Mouse (Mus musculus): ENCODE results near the gene Olfr665. TPM values are rescaled to one million over a fixed set of nuclear protein-coding genes. Genes with fewer than 3 reads are reported as not detected.
"Not testable (repeated sequence)": the region's sequence is repeated elsewhere in the genome, so short reads cannot be mapped to it uniquely, and the experiment has no call there.

Olfr665 gene
- not detected in 2 replicates for total RNA-seq (2017)

DNA sequence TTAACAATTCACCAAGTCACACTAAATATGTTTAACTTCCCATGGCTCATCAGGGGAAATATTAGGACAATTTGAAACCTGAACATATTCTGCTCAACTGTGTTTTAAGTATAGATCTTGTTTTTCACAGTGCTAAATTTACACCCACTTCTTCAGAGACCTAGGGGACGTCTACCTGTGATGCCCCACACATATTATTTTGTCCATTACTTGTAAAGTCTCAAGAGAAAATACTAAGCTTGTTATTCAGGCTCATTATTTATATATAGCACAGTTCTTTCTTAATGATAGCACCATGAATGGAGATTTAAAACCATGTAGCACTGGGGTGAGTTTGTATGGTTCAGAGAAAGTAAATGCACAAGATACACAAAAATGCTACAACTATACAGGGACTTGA lies at the start of gene Olfr665:
Gene Olfr665 (plus strand): TSS at position 301 of the 400 bp plus-strand sequence.
- ATAC-seq (replicated peaks; ENCODE audit: low read depth, poor library complexity, severe bottlenecking) = no peak

DNA sequence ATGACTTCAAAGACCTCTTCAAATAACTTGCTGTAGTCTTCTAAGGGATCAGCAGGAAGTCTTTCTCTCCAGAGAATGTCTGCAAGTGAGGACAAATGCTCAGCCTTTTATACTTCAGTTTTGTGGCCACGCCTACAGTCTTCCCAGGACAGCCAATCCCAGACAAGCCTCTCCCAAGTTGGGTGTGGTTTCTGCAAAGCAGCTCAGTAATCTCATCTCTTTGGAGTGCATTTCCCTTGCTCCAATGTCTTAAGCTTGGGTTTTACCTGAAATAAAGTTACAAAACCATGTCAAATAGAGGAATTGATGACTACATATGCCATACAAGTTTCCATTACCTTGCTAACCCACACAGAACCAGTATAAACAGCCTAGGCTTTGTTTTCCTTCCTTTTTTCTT lies 35.3 kb upstream of the Olfr665 start, which contains the start of gene Usp17lb:
Gene Usp17lb (minus strand): TSS at position 101 of the 400 bp plus-strand sequence.
- ATAC-seq (replicated peaks; ENCODE audit: low read depth, poor library complexity, severe bottlenecking) = no peak

DNA sequence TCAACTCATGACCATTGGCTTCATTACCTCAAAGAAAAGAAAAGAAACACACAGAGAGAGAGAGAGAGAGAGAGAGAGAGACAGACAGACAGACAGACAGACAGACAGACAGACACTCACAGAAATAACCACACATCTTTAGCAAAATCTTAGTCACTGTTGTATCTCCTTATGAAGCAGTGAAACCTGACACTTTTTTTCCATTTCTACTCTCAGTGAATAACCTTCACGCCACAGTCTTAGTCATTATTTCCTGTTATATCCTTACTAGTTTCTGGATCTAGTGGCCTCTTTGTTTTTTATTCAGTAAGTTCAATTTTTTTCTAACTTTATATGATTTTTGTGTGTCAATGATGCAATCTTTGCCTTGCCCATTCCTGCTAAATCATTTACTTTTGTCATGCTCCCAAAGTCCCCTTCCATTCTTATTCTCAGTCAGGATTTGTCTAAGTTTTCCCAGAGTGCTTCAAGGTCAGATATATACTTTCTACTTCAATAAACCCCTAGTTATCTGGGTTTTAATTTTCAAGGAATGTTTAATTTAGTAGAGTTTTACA lies 34.0 kb upstream of the Olfr665 start:
- no peak for ATAC-seq (replicated peaks; ENCODE audit: low read depth, poor library complexity, severe bottlenecking)

DNA sequence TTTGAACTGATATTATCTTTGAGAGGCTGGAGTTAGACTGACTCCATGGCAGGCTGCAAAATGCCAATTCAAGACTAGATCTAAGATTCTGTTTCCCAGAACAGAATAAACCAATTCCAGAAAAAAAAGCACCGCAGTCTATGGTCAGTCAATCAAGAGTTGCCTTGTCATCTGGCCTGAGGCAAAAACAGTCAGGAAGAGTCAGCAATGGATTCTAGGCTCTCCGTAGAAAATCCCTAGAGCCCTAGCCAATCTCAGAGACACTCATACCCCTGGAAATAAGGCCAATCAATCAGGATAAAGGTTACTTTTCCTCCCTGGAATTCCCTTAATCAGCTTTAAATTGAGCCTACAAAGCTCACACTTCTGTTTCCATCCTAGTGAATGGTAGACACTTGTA lies 26.3 kb upstream of the Olfr665 start:
- not testable (repeated sequence) for ATAC-seq (replicated peaks; ENCODE audit: low read depth, poor library complexity, severe bottlenecking)

DNA sequence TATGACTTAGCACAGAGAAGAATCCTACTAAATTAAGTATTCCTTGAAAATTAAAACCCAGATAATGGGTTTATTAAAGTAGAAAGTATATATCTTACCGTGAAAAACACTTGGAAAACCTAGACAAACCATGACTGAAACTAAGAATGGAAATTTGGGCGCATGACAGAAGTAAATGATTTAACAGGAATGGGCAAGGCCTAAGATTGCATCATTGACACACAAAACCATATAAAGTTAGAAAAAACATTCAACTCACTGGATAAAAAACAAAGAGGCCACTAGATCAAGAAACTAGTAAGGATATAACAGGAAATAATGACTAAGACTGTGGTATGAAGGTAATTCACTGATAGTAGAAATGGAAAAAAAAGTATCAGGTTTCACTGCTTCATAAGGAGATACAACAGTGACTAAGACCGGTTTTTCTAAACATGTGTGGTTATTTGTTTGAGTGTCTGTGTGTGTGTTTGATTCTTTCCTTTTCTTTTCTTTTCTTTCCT lies 22.5 kb upstream of the Olfr665 start:
- no peak for ATAC-seq (replicated peaks; ENCODE audit: low read depth, poor library complexity, severe bottlenecking)

DNA sequence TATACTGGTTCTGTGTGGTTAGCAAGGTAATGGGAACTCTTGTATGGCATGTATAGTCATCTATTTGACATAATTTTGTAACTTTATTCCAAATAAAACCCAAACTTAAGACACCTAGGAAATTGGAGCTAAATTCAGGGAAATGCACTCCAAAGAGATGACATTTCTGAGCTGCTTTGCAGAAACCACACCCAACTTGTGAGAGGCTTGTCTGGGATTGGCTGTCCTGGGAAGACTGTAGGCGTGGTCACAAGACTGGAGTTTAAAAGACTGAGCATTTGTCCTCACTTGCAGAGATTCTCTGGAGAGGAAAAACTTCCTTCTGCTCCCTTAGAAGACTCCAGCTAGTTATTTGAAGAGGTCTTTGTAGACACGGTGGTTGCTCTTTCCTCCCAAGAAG lies 21.1 kb upstream of the Olfr665 start, which contains the start of gene Usp17la:
Gene Usp17la (plus strand): TSS at position 301 of the 400 bp plus-strand sequence.
- ATAC-seq (replicated peaks; ENCODE audit: low read depth, poor library complexity, severe bottlenecking) = not testable (repeated sequence)

DNA sequence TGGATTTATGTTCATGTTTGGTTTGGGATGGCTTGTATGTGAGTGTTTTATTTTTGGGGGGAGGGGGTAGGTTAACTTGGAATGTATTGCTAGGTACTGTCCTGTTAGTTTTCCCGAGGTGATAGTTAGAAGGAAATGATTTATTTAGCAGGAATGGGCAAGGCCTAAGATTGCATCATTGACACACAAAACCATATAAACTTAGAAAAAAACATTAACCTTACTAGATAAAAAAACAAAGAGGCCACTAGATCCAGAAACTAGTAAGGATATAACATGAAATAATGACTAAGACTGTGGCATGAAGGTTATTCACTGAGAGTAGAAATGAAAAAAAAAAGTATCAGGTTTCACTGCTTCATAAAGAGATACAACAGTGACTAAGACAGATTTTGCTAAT lies 20.1 kb upstream of the Olfr665 start:
- no peak for ATAC-seq (replicated peaks; ENCODE audit: low read depth, poor library complexity, severe bottlenecking)

DNA sequence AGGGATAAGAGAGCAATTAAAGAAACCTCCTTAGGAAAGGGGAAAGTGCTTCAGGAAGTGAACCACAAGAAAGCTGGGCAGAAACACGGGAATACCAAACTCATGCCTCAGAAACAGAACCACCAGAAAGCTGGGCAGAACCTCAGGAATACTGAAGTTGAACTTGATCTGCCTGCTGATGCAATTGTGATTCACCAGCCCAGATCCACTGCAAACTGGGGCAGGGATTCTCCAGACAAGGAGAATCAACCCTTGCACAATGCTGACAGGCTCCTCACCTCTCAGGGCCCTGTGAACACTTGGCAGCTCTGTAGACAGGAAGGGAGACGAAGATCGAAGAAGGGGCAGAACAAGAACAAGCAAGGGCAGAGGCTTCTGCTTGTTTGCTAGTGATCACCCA lies 16.4 kb upstream of the Olfr665 start:
- no peak for ATAC-seq (replicated peaks; ENCODE audit: low read depth, poor library complexity, severe bottlenecking)

DNA sequence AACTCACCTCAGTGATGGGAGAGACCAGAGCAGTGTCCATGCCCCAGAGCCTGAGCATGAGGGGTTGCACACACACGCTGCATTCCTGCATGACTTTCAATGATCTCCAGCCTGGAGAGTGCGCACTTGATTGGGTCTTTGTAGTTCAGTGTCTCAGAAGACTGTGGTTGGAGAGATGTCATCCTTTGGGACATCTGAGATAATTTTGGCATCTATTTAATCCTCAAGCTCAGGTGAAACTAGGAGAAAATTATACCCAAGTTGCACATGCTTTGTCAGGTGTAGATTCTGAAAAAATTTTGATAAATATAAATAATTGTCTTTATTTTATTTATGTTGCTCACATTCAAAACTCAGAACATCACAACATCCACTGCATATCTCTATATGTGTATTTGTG lies 18.0 kb downstream of the Olfr665 start, which contains the start of gene Olfr666:
Gene Olfr666 (minus strand): TSS at position 101 of the 400 bp plus-strand sequence.
- ATAC-seq (replicated peaks; ENCODE audit: low read depth, poor library complexity, severe bottlenecking) = no peak

DNA sequence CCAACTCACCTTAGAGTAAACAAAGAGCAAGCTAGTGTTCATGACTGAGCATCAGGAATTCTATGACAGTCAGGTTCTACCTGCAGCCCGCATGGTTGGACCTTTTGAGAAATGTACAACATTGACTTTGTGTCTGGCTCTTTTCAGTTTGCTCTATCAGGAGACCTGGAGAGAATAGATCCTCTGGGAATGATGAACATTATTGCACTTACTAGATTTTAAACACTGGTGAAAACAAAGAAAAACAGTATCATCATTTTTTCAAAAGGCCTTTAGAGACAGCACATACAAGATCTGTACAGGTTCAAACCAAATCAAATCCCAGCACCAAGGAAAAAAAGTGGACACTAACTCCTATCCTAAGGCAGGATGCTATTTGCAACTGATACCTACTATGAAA lies 43.6 kb downstream of the Olfr665 start, which contains the start of gene Olfr667:
Gene Olfr667 (minus strand): TSS at position 101 of the 400 bp plus-strand sequence.
- ATAC-seq (replicated peaks; ENCODE audit: low read depth, poor library complexity, severe bottlenecking) = no peak

DNA sequence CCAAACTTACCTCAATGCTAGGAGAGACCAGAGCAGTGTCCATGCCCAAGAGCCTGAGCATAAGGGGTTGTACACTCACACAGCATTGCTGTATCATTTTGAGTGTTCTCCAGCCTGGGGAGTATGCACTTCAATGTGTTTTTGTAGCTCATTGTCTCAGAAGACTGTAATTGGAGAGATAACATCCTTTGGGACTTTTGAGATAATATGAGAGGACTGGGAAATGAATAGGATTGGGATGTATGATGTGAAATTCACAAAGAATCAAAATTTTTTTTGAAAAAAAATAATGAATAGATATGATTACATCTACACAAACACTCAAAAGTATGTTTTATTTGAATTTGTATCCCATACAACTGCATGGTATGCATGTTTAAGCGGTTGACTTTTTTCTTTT lies 50.1 kb downstream of the Olfr665 start, which contains the start of gene Olfr668:
Gene Olfr668 (minus strand): TSS at position 101 of the 400 bp plus-strand sequence.
- no peak for ATAC-seq (replicated peaks; ENCODE audit: low read depth, poor library complexity, severe bottlenecking)

Other genes with a start within 250 kb of the Olfr665 start
- 0.18 and 0.39 TPM in 2 replicates for gene Olfr658, start 230.7 kb upstream of the Olfr665 start, total RNA-seq (2017)
- not detected in 2 replicates for gene Olfr659, start 211.3 kb upstream of the Olfr665 start, total RNA-seq (2017)
- gene Olfr661, start 191.5 kb upstream of the Olfr665 start, total RNA-seq (2017) = not detected in 2 replicates
- not detected in 2 replicates for gene Usp17le, start 100.6 kb upstream of the Olfr665 start, total RNA-seq (2017)
- not detected in 2 replicates for gene Usp17lb, start 35.4 kb upstream of the Olfr665 start, total RNA-seq (2017)
- not detected in 2 replicates for gene Usp17la, start 21.0 kb upstream of the Olfr665 start, total RNA-seq (2017)
- not detected in 2 replicates for gene Olfr666, start 17.9 kb downstream of the Olfr665 start, total RNA-seq (2017)
- not detected in 2 replicates for gene Olfr667, start 43.5 kb downstream of the Olfr665 start, total RNA-seq (2017)
- not detected in 2 replicates for gene Olfr668, start 50.0 kb downstream of the Olfr665 start, total RNA-seq (2017)
- gene Olfr669, start 56.2 kb downstream of the Olfr665 start, total RNA-seq (2017) = not detected in 2 replicates
- gene Olfr670, start 84.6 kb downstream of the Olfr665 start, total RNA-seq (2017) = not detected in 2 replicates
- not detected in 2 replicates for gene Olfr671, start 101.1 kb downstream of the Olfr665 start, total RNA-seq (2017)
- not detected in 2 replicates for gene Olfr672, start 124.0 kb downstream of the Olfr665 start, total RNA-seq (2017)
- gene Olfr675, start 150.4 kb downstream of the Olfr665 start, total RNA-seq (2017) = not detected in 2 replicates
- gene Olfr676, start 154.7 kb downstream of the Olfr665 start, total RNA-seq (2017) = not detected in 2 replicates
- not detected in 2 replicates for gene Olfr677, start 173.3 kb downstream of the Olfr665 start, total RNA-seq (2017)
- not detected in 2 replicates for gene Olfr678, start 186.4 kb downstream of the Olfr665 start, total RNA-seq (2017)
- not detected in 2 replicates for gene Olfr679, start 203.2 kb downstream of the Olfr665 start, total RNA-seq (2017)
- gene Olfr680-ps1, start 214.8 kb downstream of the Olfr665 start, total RNA-seq (2017) = not detected in 2 replicates
- gene Olfr681, start 238.8 kb downstream of the Olfr665 start, total RNA-seq (2017) = not detected in 2 replicates

Data from common myeloid progenitor, adult 5-6 weeks (primary cell).